Mouse (Mus musculus) embryo, embryonic 11 days (tissue): Measurements from ENCODE around the gene Defb29.

Experiments used
- DNase-seq: peaks from one replicate; pipeline ENCODE4 v3.0.0-alpha.2; 2015

Gene Defb29

GRCm38 (mm10) chr2:152500204-152500862 is 39.6 kb downstream of the Defb29 start:
- DNase-seq, result no peak

- DNase-seq, result no peak
Observed at GRCm38 (mm10) chr2:152498020-152498419, 41.9 kb downstream of the Defb29 start.

GRCm38 (mm10) chr2:152493151-152493550 is 46.7 kb downstream of the Defb29 start:
- DNase-seq, result no peak

- no peak for DNase-seq
Observed at GRCm38 (mm10) chr2:152490038-152490437, 49.9 kb downstream of the Defb29 start, which contains the start of gene Defb22. TSS of gene Defb22 (minus strand) at chr2:152490138.
